Mouse (Mus musculus): ENCODE measurements around the gene P4htm. TPM values are rescaled to one million over a fixed set of nuclear protein-coding genes. Genes with fewer than 3 reads are reported as not detected.

The P4htm gene
- total and polyA plus RNA-seq, 3 experiments = 1.7 to 5.4 (median 2.6) TPM

- no peak for DNase-seq (ENCODE audit: low spot score)
- peaks cover 25% of the 10 kb centered on the region for H3K4me1 ChIP-seq (ENCODE audit: insufficient read depth, low read depth, low read length)
- H3K36me3 ChIP-seq (replicated peaks) = peaks cover 56% of the 10 kb centered on the region
- H3K9me3 ChIP-seq (replicated peaks) = no peaks in the 10 kb centered on the region
- no peak overlapping the region for H3K4me3 ChIP-seq (ENCODE audit: low read depth, low read length)
- ATAC-seq (ENCODE audit: extremely low read depth, insufficient number of reproducible peaks, low FRiP score, poor library complexity, severe bottlenecking) = no peak
- H3K27me3 ChIP-seq (ENCODE audit: insufficient read depth, low read length) = no peaks in the 10 kb centered on the region
- TF ChIP-seq CTCF (IDR thresholded peaks at IDR 0.05; ENCODE audit: low read depth, low read length) (no peak), GATA1 (IDR thresholded peaks at IDR 0.05; ENCODE audit: borderline replicate concordance, low read length) (no peak), TAL1 (conservative IDR thresholded peaks at IDR 0.05; ENCODE audit: low read depth, low read length) (no peak), POLR2AphosphoS5 (IDR thresholded peaks at IDR 0.05; ENCODE audit: insufficient replicate concordance, low read depth, low read length) (no peak), GATA2 (IDR thresholded peaks at IDR 0.05; ENCODE audit: borderline replicate concordance, low read depth, low read length) (no peak)
Observed at GRCm38 (mm10) chr9:108587571-108588180, 9.8 kb downstream of the P4htm start.

- H3K27me3 ChIP-seq (ENCODE audit: insufficient read depth, low read length) = no peaks in the 10 kb centered on the region
- no peaks in the 10 kb centered on the region for H3K9me3 ChIP-seq (replicated peaks)
- TF ChIP-seq TAL1 (conservative IDR thresholded peaks at IDR 0.05; ENCODE audit: low read depth, low read length) (no peak), CTCF (IDR thresholded peaks at IDR 0.05; ENCODE audit: low read depth, low read length) (no peak), GATA2 (IDR thresholded peaks at IDR 0.05; ENCODE audit: borderline replicate concordance, low read depth, low read length) (no peak)
- peaks cover 46% of the 10 kb centered on the region for H3K4me1 ChIP-seq (ENCODE audit: insufficient read depth, low read depth, low read length)
- peaks cover 79% of the 10 kb centered on the region for H3K36me3 ChIP-seq (replicated peaks)
- ATAC-seq (ENCODE audit: extremely low read depth, insufficient number of reproducible peaks, low FRiP score, poor library complexity, severe bottlenecking) = no peak
- H3K4me3 ChIP-seq (ENCODE audit: low read depth, low read length) = peak overlapping the region; percentile 83
- no peak for DNase-seq (ENCODE audit: low spot score)
Observed at GRCm38 (mm10) chr9:108579344-108579690, 18.1 kb downstream of the P4htm start.

GRCm38 (mm10) chr9:108578545-108579343 is 18.7 kb downstream of the P4htm start, which contains the start of gene Wdr6:
Gene Wdr6, minus strand, starts transcription at chr9:108578739.
- peaks cover 84% of the 10 kb centered on the region for H3K36me3 ChIP-seq (replicated peaks)
- peak; percentile 97 for ATAC-seq (ENCODE audit: extremely low read depth, insufficient number of reproducible peaks, low FRiP score, poor library complexity, severe bottlenecking)
- H3K27me3 ChIP-seq (ENCODE audit: insufficient read depth, low read length) = no peaks in the 10 kb centered on the region
- H3K4me3 ChIP-seq (ENCODE audit: low read depth, low read length) = peak within 1 kb of the TSS; percentile 83
- peaks cover 51% of the 10 kb centered on the region for H3K4me1 ChIP-seq (ENCODE audit: insufficient read depth, low read depth, low read length)
- DNase-seq (ENCODE audit: low spot score) = peak; percentile 97
- H3K9me3 ChIP-seq (replicated peaks) = no peaks in the 10 kb centered on the region
- TF ChIP-seq CTCF (IDR thresholded peaks at IDR 0.05; ENCODE audit: low read depth, low read length) (no peak), GATA2 (IDR thresholded peaks at IDR 0.05; ENCODE audit: borderline replicate concordance, low read depth, low read length) (no peak), TAL1 (conservative IDR thresholded peaks at IDR 0.05; ENCODE audit: low read depth, low read length) (no peak), GATA1 (IDR thresholded peaks at IDR 0.05; ENCODE audit: borderline replicate concordance, low read length) (no peak), POLR2AphosphoS5 (IDR thresholded peaks at IDR 0.05; ENCODE audit: insufficient replicate concordance, low read depth, low read length) (no peak)

GRCm38 (mm10) chr9:108577934-108578544 is 19.4 kb downstream of the P4htm start:
- Histone ChIP-seq H3K4me1 (ENCODE audit: insufficient read depth, low read depth, low read length) (peaks cover 58% of the 10 kb centered on the region), H3K4me3 (ENCODE audit: low read depth, low read length) (peak overlapping the region; percentile 83), H3K27me3 (ENCODE audit: insufficient read depth, low read length) (no peaks in the 10 kb centered on the region), H3K9me3 (replicated peaks) (no peaks in the 10 kb centered on the region), H3K36me3 (replicated peaks) (peaks cover 85% of the 10 kb centered on the region)
- ATAC-seq (ENCODE audit: extremely low read depth, insufficient number of reproducible peaks, low FRiP score, poor library complexity, severe bottlenecking) (no peak), DNase-seq (ENCODE audit: low spot score) (peak; percentile 57)
- TF ChIP-seq GATA2 (IDR thresholded peaks at IDR 0.05; ENCODE audit: borderline replicate concordance, low read depth, low read length) (no peak), CTCF (IDR thresholded peaks at IDR 0.05; ENCODE audit: low read depth, low read length) (no peak), TAL1 (conservative IDR thresholded peaks at IDR 0.05; ENCODE audit: low read depth, low read length) (no peak), POLR2AphosphoS5 (IDR thresholded peaks at IDR 0.05; ENCODE audit: insufficient replicate concordance, low read depth, low read length) (no peak), GATA1 (IDR thresholded peaks at IDR 0.05; ENCODE audit: borderline replicate concordance, low read length) (no peak)

- H3K36me3 ChIP-seq (replicated peaks) = peaks cover 85% of the 10 kb centered on the region
- peaks cover 67% of the 10 kb centered on the region for H3K4me1 ChIP-seq (ENCODE audit: insufficient read depth, low read depth, low read length)
- no peak overlapping the region for H3K4me3 ChIP-seq (ENCODE audit: low read depth, low read length)
- ATAC-seq (ENCODE audit: extremely low read depth, insufficient number of reproducible peaks, low FRiP score, poor library complexity, severe bottlenecking) (no peak), DNase-seq (ENCODE audit: low spot score) (no peak)
- no peak for TF ChIP-seq GATA2 (IDR thresholded peaks at IDR 0.05; ENCODE audit: borderline replicate concordance, low read depth, low read length)
- no peak for TF ChIP-seq TAL1 (conservative IDR thresholded peaks at IDR 0.05; ENCODE audit: low read depth, low read length)
- TF ChIP-seq GATA1 (IDR thresholded peaks at IDR 0.05; ENCODE audit: borderline replicate concordance, low read length) = no peak
- TF ChIP-seq POLR2AphosphoS5 (IDR thresholded peaks at IDR 0.05; ENCODE audit: insufficient replicate concordance, low read depth, low read length) = no peak
- TF ChIP-seq CTCF (IDR thresholded peaks at IDR 0.05; ENCODE audit: low read depth, low read length) = no peak
- no peaks in the 10 kb centered on the region for H3K9me3 ChIP-seq (replicated peaks)
- H3K27me3 ChIP-seq (ENCODE audit: insufficient read depth, low read length) = no peaks in the 10 kb centered on the region
Observed at GRCm38 (mm10) chr9:108577025-108577424, 20.4 kb downstream of the P4htm start.
